Mouse (Mus musculus) megakaryocyte, adult 5-6 weeks (primary cell): ENCODE measurements around the gene Tgif1. TPM values are rescaled to one million over a fixed set of nuclear protein-coding genes. Genes with fewer than 3 reads are reported as not detected.

Experiments
- ATAC-seq: 2 replicates; pipeline ENCODE4 v1.8.0; 2016; ENCODE audit warnings: mild to moderate bottlenecking, inconsistent platforms; ENCODE audit not compliant: poor library complexity, severe bottlenecking
- total RNA-seq, 2 experiments: library from RNA; stranded (forward) in 1 of 2; stranded (reverse) in 1 of 2; fragments of 153-499, 151-499 nt in 1 of 2; fragments of 221-1000, 200-1000 nt in 1 of 2; gene quantifications; 2 replicates each; pipeline versions ENCODE4 v1.2.3 to v1.2.4; 2015 to 2017

Tgif1 gene
- total RNA-seq, 2 experiments from 2014 or later, result 21.6 to 40.4 TPM

DNA sequence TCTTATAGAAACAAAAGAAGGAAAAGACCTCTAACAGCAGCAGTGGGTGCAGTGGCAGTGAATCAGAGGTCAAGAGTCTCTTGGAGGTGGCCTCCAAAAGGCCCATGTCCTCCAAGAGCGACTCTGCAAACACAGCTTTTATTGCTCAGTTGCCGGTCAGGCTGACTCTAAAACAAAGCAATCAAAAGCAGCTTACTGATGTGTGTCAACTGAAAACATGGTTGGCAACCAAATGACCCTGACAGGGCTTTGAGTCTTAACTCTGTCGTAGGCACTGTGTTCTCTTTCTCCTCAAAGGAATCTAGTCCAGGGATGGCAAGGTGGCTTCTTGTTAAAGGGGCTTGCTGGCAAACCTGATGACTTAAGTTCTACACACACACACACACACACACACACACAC lies 43.6 kb downstream of the Tgif1 start:
- no peak for ATAC-seq

GRCm38 (mm10) chr17:70808837-70809236 lies 44.5 kb downstream of the Tgif1 start:
- ATAC-seq, result no peak

DNA sequence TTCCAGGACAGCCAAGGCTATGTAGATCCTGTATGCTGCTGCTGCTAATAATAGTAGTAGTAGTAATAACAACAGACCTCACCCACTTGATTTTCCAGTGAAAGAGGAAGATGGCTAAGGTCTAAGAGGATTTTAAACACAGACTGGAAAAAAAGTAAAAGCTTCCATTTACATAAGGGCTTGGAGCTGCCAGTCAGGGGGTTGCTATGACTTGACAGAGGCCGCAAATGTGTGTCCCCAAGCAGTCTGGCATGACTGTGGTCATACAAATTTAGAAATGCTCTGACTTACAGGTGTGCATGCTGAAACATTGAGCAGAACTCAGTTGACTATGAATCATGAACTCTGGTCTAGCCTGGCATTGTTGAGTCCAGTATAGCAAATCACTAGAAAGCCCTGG lies 45.5 kb downstream of the Tgif1 start:
- no peak for ATAC-seq

- ATAC-seq, result no peak
These were observed 46.7 kb downstream of the Tgif1 start for GRCm38 (mm10) chr17:70806600-70806999.

GRCm38 (mm10) chr17:70805866-70806265 lies 47.5 kb downstream of the Tgif1 start:
- no peak for ATAC-seq

GRCm38 (mm10) chr17:70802022-70802421 lies 51.3 kb downstream of the Tgif1 start:
- ATAC-seq, result no peak

DNA sequence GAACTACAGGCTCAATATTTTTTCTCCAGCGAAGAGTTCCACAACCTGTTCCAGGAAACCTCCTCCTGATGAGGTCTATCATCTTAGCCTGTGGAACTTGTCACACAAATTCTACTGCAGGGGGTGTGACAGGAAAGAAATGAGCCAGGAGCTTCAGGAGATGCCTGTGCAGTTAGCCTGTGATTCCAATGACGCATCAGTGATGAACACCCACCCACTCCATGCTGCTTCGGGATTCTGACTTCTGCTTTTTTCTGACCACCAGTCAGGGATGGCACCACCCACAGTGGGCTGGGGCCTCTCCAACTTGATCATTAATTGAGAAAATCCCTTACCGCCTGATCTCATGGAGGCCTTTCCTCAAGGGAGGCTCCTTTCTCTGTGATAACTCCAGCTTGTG lies 54.1 kb downstream of the Tgif1 start:
- ATAC-seq, result no peak

DNA sequence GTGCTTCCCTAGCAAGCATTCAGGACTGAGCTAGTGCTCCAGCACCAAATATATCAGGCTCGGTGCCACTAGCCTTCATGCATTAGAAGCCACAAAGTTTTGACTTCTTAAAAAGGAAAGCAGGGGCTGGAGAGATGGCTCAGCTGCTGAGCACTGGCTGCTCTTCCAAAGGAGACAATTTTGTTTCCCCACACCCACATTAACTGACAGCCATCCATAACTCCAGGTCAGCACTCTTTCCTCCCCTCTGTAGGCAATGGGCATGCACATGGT lies 55.6 kb downstream of the Tgif1 start:
- no peak for ATAC-seq

- no peak for ATAC-seq
These were observed 56.2 kb downstream of the Tgif1 start for GRCm38 (mm10) chr17:70796940-70797772.

- ATAC-seq, result no peak
These were observed 58.1 kb downstream of the Tgif1 start for GRCm38 (mm10) chr17:70795196-70795595.

GRCm38 (mm10) chr17:70794722-70795121 lies 58.6 kb downstream of the Tgif1 start:
- no peak for ATAC-seq

DNA sequence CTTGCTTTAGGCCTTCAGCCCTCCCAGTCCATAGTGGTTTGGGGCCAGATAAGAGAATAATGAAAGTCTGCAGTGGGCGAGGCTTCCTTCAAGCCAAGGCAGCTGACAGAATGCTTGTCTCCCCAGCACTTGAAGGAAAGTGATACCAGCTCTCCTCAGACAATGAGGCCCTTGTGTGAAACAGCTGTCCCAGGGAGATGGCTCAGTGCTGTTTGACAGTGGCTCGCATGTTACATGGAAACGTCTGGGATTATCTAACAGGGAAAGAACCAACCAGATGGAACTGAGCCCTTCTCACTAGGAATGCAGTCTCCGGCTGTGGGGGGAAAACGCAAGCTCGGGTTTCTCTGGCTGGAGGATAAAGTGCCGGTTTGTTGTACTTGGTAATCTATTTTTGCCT lies 59.1 kb downstream of the Tgif1 start:
- no peak for ATAC-seq

Other genes with a start within 250 kb of the Tgif1 start
- 0.07 and 0.11 TPM in 2 replicates for gene Myom1, start 149.1 kb upstream of the Tgif1 start, total RNA-seq (2015)
- 0.44 and 0.69 TPM in 2 replicates for gene Myom1, start 149.1 kb upstream of the Tgif1 start, total RNA-seq (2017)
- 445 and 515 TPM in 2 replicates for gene Myl12a, start 149.3 kb upstream of the Tgif1 start, total RNA-seq (2015)
- 230 and 278 TPM in 2 replicates for gene Myl12a, start 149.3 kb upstream of the Tgif1 start, total RNA-seq (2017)